Mouse (Mus musculus): ENCODE measurements around the gene Gm20388.

Gene Gm20388

GRCm38 (mm10) chr8:122260755-122261154 lies 2350.1 kb downstream of the Gm20388 start:
- no peak for DNase-seq (ENCODE audit: extremely low spot score)

GRCm38 (mm10) chr8:122262835-122263234 lies 2352.2 kb downstream of the Gm20388 start:
- no peak for DNase-seq (ENCODE audit: extremely low spot score)

GRCm38 (mm10) chr8:122264243-122264642 lies 2353.6 kb downstream of the Gm20388 start:
- no peak for DNase-seq (ENCODE audit: extremely low spot score)

GRCm38 (mm10) chr8:122265522-122265921 lies 2354.9 kb downstream of the Gm20388 start:
- DNase-seq (ENCODE audit: extremely low spot score), result no peak

GRCm38 (mm10) chr8:122266867-122267266 lies 2356.2 kb downstream of the Gm20388 start:
- DNase-seq (ENCODE audit: extremely low spot score), result no peak

- no peak for DNase-seq (ENCODE audit: extremely low spot score)
Measured at GRCm38 (mm10) chr8:122268861-122269260, 2358.2 kb downstream of the Gm20388 start.

GRCm38 (mm10) chr8:122269404-122269803 lies 2358.8 kb downstream of the Gm20388 start:
- peak; percentile 82 for DNase-seq (ENCODE audit: extremely low spot score)

- DNase-seq (ENCODE audit: extremely low spot score), result no peak
Measured at GRCm38 (mm10) chr8:122270555-122270954, 2359.9 kb downstream of the Gm20388 start.

- DNase-seq (ENCODE audit: extremely low spot score), result peak; percentile 85
Measured at GRCm38 (mm10) chr8:122273152-122273551, 2362.5 kb downstream of the Gm20388 start.

- DNase-seq (ENCODE audit: extremely low spot score), result no peak
Measured at GRCm38 (mm10) chr8:122273826-122274225, 2363.2 kb downstream of the Gm20388 start.

- DNase-seq (ENCODE audit: extremely low spot score), result no peak
Measured at GRCm38 (mm10) chr8:122274651-122275391, 2364.2 kb downstream of the Gm20388 start.

- DNase-seq (ENCODE audit: extremely low spot score), result no peak
Measured at GRCm38 (mm10) chr8:122276308-122276707, 2365.7 kb downstream of the Gm20388 start.

GRCm38 (mm10) chr8:122277204-122277995 lies 2366.8 kb downstream of the Gm20388 start:
- peak; percentile 46 for DNase-seq (ENCODE audit: extremely low spot score)

- DNase-seq (ENCODE audit: extremely low spot score), result no peak
Measured at GRCm38 (mm10) chr8:122280156-122280555, 2369.5 kb downstream of the Gm20388 start.

GRCm38 (mm10) chr8:122280588-122281316 lies 2370.1 kb downstream of the Gm20388 start:
- DNase-seq (ENCODE audit: extremely low spot score), result no peak

- DNase-seq (ENCODE audit: extremely low spot score), result peak; percentile 100
Measured at GRCm38 (mm10) chr8:122281317-122282034, 2370.8 kb downstream of the Gm20388 start.

- no peak for DNase-seq (ENCODE audit: extremely low spot score)
Measured at GRCm38 (mm10) chr8:122282035-122282358, 2371.4 kb downstream of the Gm20388 start, which contains the start of gene Zfpm1. Gene Zfpm1 (plus strand): TSS chr8:122282141.

GRCm38 (mm10) chr8:122282501-122283355 lies 2372.1 kb downstream of the Gm20388 start:
- peak; percentile 57 for DNase-seq (ENCODE audit: extremely low spot score)

- DNase-seq (ENCODE audit: extremely low spot score), result peak; percentile 66
Measured at GRCm38 (mm10) chr8:122283356-122284202, 2372.9 kb downstream of the Gm20388 start.

- peak; percentile 75 for DNase-seq (ENCODE audit: extremely low spot score)
Measured at GRCm38 (mm10) chr8:122284203-122284658, 2373.6 kb downstream of the Gm20388 start.

All from embryo, embryonic 9.5 days (tissue).